Mouse (Mus musculus): ENCODE results near the gene Lamtor5.

DNA sequence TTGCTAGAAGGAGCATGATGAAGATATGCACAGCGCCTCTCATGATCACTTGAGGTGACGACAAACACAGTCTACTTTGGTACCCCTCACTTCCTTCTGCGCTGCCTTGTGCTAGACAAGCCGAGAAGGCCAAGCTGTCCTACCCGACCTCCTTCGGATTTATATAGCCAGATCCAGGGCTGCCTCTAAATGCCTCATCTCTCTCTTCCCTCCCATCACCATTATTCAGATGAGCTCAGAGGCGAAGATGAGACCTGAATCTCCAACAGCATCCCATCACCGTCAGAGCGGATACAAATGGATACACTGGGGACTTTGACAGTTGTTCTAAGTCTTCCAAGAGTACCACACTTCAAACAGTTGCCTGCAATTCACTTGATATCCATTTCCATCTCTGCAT, 39.1 kb upstream of the Lamtor5 start, which contains the start of gene Prok1:
- TF ChIP-seq CTCF (IDR thresholded peaks at IDR 0.05; ENCODE audit: low read depth) (no peak), EP300 (IDR thresholded peaks at IDR 0.05; ENCODE audit: low read depth) (no peak)

Data from liver, postnatal 0 days (tissue).